Mouse (Mus musculus): ENCODE results near the gene Pcbd1. TPM values are rescaled to one million over a fixed set of nuclear protein-coding genes. Genes with fewer than 3 reads are reported as not detected.

The Pcbd1 gene
- polyA plus RNA-seq, 1 experiment = 3.4 TPM

DNA sequence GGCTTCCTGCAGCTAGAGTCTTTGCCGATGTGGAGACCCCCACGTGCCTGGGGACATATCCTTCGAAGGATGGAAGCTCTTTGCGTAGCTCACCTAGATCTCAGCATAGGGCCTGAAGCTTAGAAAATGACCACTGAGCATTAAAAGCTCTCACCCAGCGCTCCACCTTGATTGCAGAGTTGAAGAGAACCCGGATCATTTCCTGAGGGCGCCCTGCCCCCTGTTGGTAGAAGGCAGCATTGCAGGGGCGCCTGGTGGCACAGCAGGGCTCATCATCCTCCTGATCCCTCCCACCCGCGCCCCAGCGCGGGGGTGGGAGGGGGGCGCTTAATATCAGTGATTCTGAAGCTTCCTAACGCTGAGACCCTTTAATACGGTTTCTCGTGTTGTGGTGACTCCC is 16.8 kb upstream of the Pcbd1 start:
- peak in 1 of 2 experiments; percentile 34 for DNase-seq (ENCODE audit: low read depth in 1 of 2, low spot score in 2 of 2)
- Histone ChIP-seq H3K4me1 (ENCODE audit: control insufficient read depth, insufficient read depth, insufficient read length) (no peaks in the 10 kb centered on the region), H3K4me3 (ENCODE audit: extremely low read depth, insufficient read depth, insufficient read length) (no peak overlapping the region), H3K36me3 (ENCODE audit: control insufficient read depth, insufficient read depth, low read length) (no peaks in the 10 kb centered on the region), H3K27me3 (ENCODE audit: control insufficient read depth, insufficient read depth, low read length) (no peaks in the 10 kb centered on the region), H3K27ac (ENCODE audit: insufficient read depth, low read length) (no peak overlapping the region)
- WGBS = 14% methylated on average over 16 of the region's 16 CpGs
- TF ChIP-seq CTCF (IDR thresholded peaks at IDR 0.05; ENCODE audit: extremely low read depth, insufficient read depth, insufficient read length, insufficient replicate concordance) (peak; percentile 78), POLR2A (IDR thresholded peaks at IDR 0.05; ENCODE audit: low read depth, low read length) (no peak)

DNA sequence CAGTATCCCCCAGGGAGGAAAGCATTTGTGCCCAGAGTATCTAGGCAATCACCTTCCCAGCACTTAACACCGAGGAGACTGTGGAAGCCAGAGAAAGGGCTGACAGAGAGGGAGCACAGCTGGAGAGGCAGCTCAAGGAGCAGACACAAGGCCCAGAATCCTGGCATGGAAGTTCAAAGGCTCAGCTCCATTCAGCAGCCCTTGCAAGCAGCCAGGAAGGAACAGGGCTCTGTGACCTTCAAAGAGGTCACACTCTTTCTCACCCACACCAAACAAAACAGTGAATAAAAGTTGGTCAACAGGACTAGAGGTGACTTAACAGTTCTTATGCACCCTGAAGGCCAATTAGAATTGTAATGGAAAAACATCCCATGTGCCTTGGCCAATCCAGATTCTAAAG is 14.5 kb upstream of the Pcbd1 start:
- Histone ChIP-seq H3K27ac (ENCODE audit: insufficient read depth, low read length) (no peak overlapping the region), H3K27me3 (ENCODE audit: control insufficient read depth, insufficient read depth, low read length) (no peaks in the 10 kb centered on the region), H3K4me3 (ENCODE audit: extremely low read depth, insufficient read depth, insufficient read length) (no peak overlapping the region), H3K4me1 (ENCODE audit: control insufficient read depth, insufficient read depth, insufficient read length) (no peaks in the 10 kb centered on the region), H3K36me3 (ENCODE audit: control insufficient read depth, insufficient read depth, low read length) (no peaks in the 10 kb centered on the region)
- TF ChIP-seq POLR2A (IDR thresholded peaks at IDR 0.05; ENCODE audit: low read depth, low read length) (no peak), CTCF (IDR thresholded peaks at IDR 0.05; ENCODE audit: extremely low read depth, insufficient read depth, insufficient read length, insufficient replicate concordance) (no peak)
- WGBS = 14% methylated on average over 1 of the region's 1 CpGs
- no peak for DNase-seq (ENCODE audit: low read depth in 1 of 2, low spot score in 2 of 2)

DNA sequence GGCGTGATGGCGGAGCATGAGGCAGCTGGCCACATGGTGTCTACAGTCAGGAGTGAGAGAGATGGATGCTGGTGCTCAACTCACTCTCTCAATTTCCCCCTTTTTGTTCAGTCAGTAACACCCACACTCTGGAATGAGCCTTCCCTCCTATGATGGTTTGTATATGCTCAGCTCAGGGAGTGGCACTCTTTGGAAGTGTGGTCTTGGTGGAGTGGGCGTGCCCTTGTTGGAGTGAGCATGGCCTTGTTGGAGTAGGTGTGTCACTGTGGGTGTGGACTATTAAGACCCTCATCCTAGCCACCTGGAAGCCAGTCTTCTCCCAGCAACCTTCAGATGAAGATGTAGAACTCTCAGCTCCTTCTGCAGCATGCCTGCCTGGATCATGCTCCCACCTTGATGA is 13.5 kb upstream of the Pcbd1 start:
- Histone ChIP-seq H3K4me1 (ENCODE audit: control insufficient read depth, insufficient read depth, insufficient read length) (no peaks in the 10 kb centered on the region), H3K27ac (ENCODE audit: insufficient read depth, low read length) (no peak overlapping the region), H3K36me3 (ENCODE audit: control insufficient read depth, insufficient read depth, low read length) (no peaks in the 10 kb centered on the region), H3K4me3 (ENCODE audit: extremely low read depth, insufficient read depth, insufficient read length) (no peak overlapping the region), H3K27me3 (ENCODE audit: control insufficient read depth, insufficient read depth, low read length) (no peaks in the 10 kb centered on the region)
- DNase-seq (ENCODE audit: low read depth in 1 of 2, low spot score in 2 of 2) = no peak
- TF ChIP-seq CTCF (IDR thresholded peaks at IDR 0.05; ENCODE audit: extremely low read depth, insufficient read depth, insufficient read length, insufficient replicate concordance) (no peak), POLR2A (IDR thresholded peaks at IDR 0.05; ENCODE audit: low read depth, low read length) (no peak)
- 93% methylated on average over 3 of the region's 3 CpGs for WGBS

DNA sequence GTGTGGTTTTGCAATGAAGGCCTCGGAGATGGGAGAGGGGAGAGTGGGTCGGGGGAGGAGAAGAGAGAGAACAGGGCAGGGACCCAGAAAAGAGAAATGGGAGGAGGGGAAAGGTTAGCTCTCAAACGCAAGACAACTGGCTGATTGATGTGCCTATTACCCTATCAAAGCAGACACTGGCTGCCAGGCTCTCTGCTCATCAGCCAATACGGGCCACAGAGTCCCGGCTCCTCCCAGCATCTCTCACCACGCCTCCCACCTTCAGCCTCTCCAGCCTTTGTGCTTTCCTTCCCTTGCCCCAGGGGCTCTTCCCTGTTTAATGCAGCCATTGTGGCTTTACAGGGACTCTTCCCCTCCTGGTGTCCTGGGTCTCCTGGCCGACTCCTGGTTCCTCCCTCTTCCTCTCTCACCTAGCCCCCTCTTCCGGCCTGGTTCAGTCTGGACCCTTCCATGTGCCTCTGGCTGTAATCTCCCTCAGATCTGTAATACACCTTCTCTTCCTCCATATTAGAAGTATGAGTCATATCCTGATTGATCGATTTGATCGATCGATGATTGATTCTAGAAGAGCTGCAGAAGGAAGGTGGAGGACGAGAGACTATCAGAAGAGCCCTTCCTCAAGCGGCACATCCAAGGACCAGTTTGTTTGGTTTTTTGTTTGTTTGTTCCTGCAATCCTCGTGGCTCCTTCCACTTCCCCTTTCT is 8.8 kb upstream of the Pcbd1 start:
- TF ChIP-seq CTCF (IDR thresholded peaks at IDR 0.05; ENCODE audit: extremely low read depth, insufficient read depth, insufficient read length, insufficient replicate concordance) (no peak), POLR2A (IDR thresholded peaks at IDR 0.05; ENCODE audit: low read depth, low read length) (no peak)
- H3K27ac ChIP-seq (ENCODE audit: insufficient read depth, low read length) = no peak overlapping the region
- WGBS = 52% methylated on average over 14 of the region's 14 CpGs
- DNase-seq (ENCODE audit: low read depth in 1 of 2, low spot score in 2 of 2) = peak in 1 of 2 experiments; percentile 30
- no peak overlapping the region for H3K4me3 ChIP-seq (ENCODE audit: extremely low read depth, insufficient read depth, insufficient read length)
- no peaks in the 10 kb centered on the region for H3K27me3 ChIP-seq (ENCODE audit: control insufficient read depth, insufficient read depth, low read length)
- no peaks in the 10 kb centered on the region for H3K36me3 ChIP-seq (ENCODE audit: control insufficient read depth, insufficient read depth, low read length)
- H3K4me1 ChIP-seq (ENCODE audit: control insufficient read depth, insufficient read depth, insufficient read length) = no peaks in the 10 kb centered on the region

DNA sequence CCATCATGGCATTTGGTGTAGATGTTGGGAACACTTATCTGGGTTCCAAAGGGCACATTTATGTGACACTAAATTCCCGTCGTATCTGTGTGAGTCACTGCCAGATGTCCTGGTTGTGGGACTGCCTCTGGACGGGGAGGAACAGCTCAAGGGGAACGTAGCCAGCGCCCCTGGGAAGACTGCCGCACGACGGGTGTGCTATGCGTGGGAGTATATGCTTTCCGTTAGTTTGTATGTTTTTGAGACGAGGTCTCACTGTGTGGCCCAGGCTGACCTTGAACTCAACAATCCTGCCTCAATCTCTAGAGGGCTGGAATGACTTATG is 8.2 kb upstream of the Pcbd1 start:
- no peaks in the 10 kb centered on the region for H3K4me1 ChIP-seq (ENCODE audit: control insufficient read depth, insufficient read depth, insufficient read length)
- TF ChIP-seq CTCF (IDR thresholded peaks at IDR 0.05; ENCODE audit: extremely low read depth, insufficient read depth, insufficient read length, insufficient replicate concordance) = no peak
- TF ChIP-seq POLR2A (IDR thresholded peaks at IDR 0.05; ENCODE audit: low read depth, low read length) = no peak
- H3K27me3 ChIP-seq (ENCODE audit: control insufficient read depth, insufficient read depth, low read length) = no peaks in the 10 kb centered on the region
- no peak overlapping the region for H3K4me3 ChIP-seq (ENCODE audit: extremely low read depth, insufficient read depth, insufficient read length)
- no peak for DNase-seq (ENCODE audit: low read depth in 1 of 2, low spot score in 2 of 2)
- H3K36me3 ChIP-seq (ENCODE audit: control insufficient read depth, insufficient read depth, low read length) = no peaks in the 10 kb centered on the region
- 88% methylated on average over 11 of the region's 11 CpGs for WGBS
- H3K27ac ChIP-seq (ENCODE audit: insufficient read depth, low read length) = no peak overlapping the region

DNA sequence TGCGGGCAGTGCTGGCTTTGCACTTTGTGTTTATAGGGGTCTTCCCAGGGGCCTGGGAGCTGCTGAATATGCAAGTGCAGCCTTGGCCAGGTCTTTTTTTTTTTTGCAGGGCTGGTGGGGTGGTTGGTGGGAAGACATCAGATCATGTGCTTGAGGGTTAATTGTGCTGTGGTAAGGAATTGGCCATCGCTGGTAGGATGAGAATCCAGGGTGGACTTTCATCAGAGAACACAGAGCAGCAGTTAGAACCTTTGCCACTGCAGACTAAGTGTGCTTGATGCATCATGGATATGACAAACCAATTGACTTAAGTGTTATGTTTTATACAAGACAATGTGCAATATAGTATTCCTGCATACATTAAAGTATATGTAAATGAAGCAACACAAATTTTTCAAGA is 3.8 kb upstream of the Pcbd1 start:
- Histone ChIP-seq H3K27me3 (ENCODE audit: control insufficient read depth, insufficient read depth, low read length) (no peaks in the 10 kb centered on the region), H3K4me1 (ENCODE audit: control insufficient read depth, insufficient read depth, insufficient read length) (peaks cover 5% of the 10 kb centered on the region), H3K36me3 (ENCODE audit: control insufficient read depth, insufficient read depth, low read length) (no peaks in the 10 kb centered on the region), H3K4me3 (ENCODE audit: extremely low read depth, insufficient read depth, insufficient read length) (no peak overlapping the region), H3K27ac (ENCODE audit: insufficient read depth, low read length) (no peak overlapping the region)
- TF ChIP-seq CTCF (IDR thresholded peaks at IDR 0.05; ENCODE audit: extremely low read depth, insufficient read depth, insufficient read length, insufficient replicate concordance) (no peak), POLR2A (IDR thresholded peaks at IDR 0.05; ENCODE audit: low read depth, low read length) (no peak)
- 95% methylated on average over 2 of the region's 2 CpGs for WGBS
- DNase-seq (ENCODE audit: low read depth in 1 of 2, low spot score in 2 of 2) = no peak

DNA sequence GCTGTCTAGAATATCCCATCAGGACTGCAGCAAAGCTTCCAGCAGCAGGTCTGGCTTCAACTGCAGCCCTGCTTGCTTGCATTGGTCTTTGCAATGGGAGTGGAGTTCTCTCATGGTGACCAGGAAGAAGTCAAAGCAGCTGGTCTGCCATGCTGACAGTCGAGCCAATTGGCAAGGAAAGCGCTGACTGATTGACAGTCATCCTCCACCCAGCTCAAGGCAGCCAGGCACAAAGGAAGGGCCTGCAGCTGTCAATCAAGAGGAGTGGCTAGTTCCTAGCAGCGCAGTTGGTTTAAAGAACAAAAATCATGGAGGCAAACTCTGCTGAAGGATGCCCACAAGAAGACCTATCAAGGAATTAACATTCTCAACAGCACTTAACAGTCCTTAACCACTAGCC is 2.6 kb upstream of the Pcbd1 start:
- Histone ChIP-seq H3K27ac (ENCODE audit: insufficient read depth, low read length) (no peak overlapping the region), H3K4me3 (ENCODE audit: extremely low read depth, insufficient read depth, insufficient read length) (no peak overlapping the region), H3K4me1 (ENCODE audit: control insufficient read depth, insufficient read depth, insufficient read length) (peaks cover 5% of the 10 kb centered on the region), H3K36me3 (ENCODE audit: control insufficient read depth, insufficient read depth, low read length) (no peaks in the 10 kb centered on the region), H3K27me3 (ENCODE audit: control insufficient read depth, insufficient read depth, low read length) (no peaks in the 10 kb centered on the region)
- DNase-seq (ENCODE audit: low read depth in 1 of 2, low spot score in 2 of 2) = no peak
- 64% methylated on average over 3 of the region's 3 CpGs for WGBS
- TF ChIP-seq CTCF (IDR thresholded peaks at IDR 0.05; ENCODE audit: extremely low read depth, insufficient read depth, insufficient read length, insufficient replicate concordance) (no peak), POLR2A (IDR thresholded peaks at IDR 0.05; ENCODE audit: low read depth, low read length) (no peak)

All from spleen, adult 2 months (tissue).